Mouse (Mus musculus): ENCODE measurements around the gene Ttc21a. TPM values are rescaled to one million over a fixed set of nuclear protein-coding genes. Genes with fewer than 3 reads are reported as not detected.

Gene Ttc21a
- polyA plus RNA-seq, 1 experiment from 2014 or later: 0.45 TPM

- 80% methylated on average over 11 of the region's 11 CpGs for WGBS
- Histone ChIP-seq H3K27me3 (ENCODE audit: control insufficient read depth, insufficient read depth, low read length) (no peaks in the 10 kb centered on the region), H3K9me3 (ENCODE audit: control insufficient read depth, low read length) (no peaks in the 10 kb centered on the region), H3K4me3 (replicated peaks; ENCODE audit: low read depth, low read length) (no peak overlapping the region), H3K9ac (replicated peaks; ENCODE audit: low read length) (no peak overlapping the region), H3K4me1 (ENCODE audit: control insufficient read depth, insufficient read depth, low read length) (0 out of 2 replicates have a peak, but pooled peaks cover 2% of the 10 kb centered on the region), H3K27ac (replicated peaks; ENCODE audit: low read depth, low read length) (no peak overlapping the region), H3K4me2 (ENCODE audit: low read length) (no peak overlapping the region), H3K36me3 (ENCODE audit: control insufficient read depth, insufficient read depth, low read length) (no peaks in the 10 kb centered on the region)
- DNase-seq (no peak), ATAC-seq (ENCODE audit: low FRiP score, low TSS enrichment) (no peak)
These were observed 75.9 kb downstream of the Ttc21a start for GRCm38 (mm10) chr9:120013251-120013820.

- Histone ChIP-seq H3K9me3 (ENCODE audit: control insufficient read depth, low read length) (no peaks in the 10 kb centered on the region), H3K4me2 (ENCODE audit: low read length) (no peak overlapping the region), H3K27me3 (ENCODE audit: control insufficient read depth, insufficient read depth, low read length) (no peaks in the 10 kb centered on the region), H3K36me3 (ENCODE audit: control insufficient read depth, insufficient read depth, low read length) (no peaks in the 10 kb centered on the region), H3K4me1 (ENCODE audit: control insufficient read depth, insufficient read depth, low read length) (0 out of 2 replicates have a peak, but pooled peaks cover 2% of the 10 kb centered on the region), H3K27ac (replicated peaks; ENCODE audit: low read depth, low read length) (no peak overlapping the region), H3K9ac (replicated peaks; ENCODE audit: low read length) (no peak overlapping the region), H3K4me3 (replicated peaks; ENCODE audit: low read depth, low read length) (no peak overlapping the region)
- DNase-seq: no peak
- WGBS: 74% methylated on average over 6 of the region's 6 CpGs
- ATAC-seq (ENCODE audit: low FRiP score, low TSS enrichment): no peak
These were observed 77.4 kb downstream of the Ttc21a start for GRCm38 (mm10) chr9:120014828-120015227.

- Histone ChIP-seq H3K27ac (replicated peaks; ENCODE audit: low read depth, low read length) (no peak overlapping the region), H3K9me3 (ENCODE audit: control insufficient read depth, low read length) (no peaks in the 10 kb centered on the region), H3K27me3 (ENCODE audit: control insufficient read depth, insufficient read depth, low read length) (no peaks in the 10 kb centered on the region), H3K4me1 (ENCODE audit: control insufficient read depth, insufficient read depth, low read length) (no peaks in the 10 kb centered on the region), H3K9ac (replicated peaks; ENCODE audit: low read length) (no peak overlapping the region), H3K36me3 (ENCODE audit: control insufficient read depth, insufficient read depth, low read length) (no peaks in the 10 kb centered on the region), H3K4me2 (ENCODE audit: low read length) (no peak overlapping the region), H3K4me3 (replicated peaks; ENCODE audit: low read depth, low read length) (no peak overlapping the region)
- no peak for ATAC-seq (ENCODE audit: low FRiP score, low TSS enrichment)
- 71% methylated on average over 10 of the region's 10 CpGs for WGBS
- no peak for DNase-seq
These were observed 79.5 kb downstream of the Ttc21a start for GRCm38 (mm10) chr9:120016956-120017355.

Other genes with a start within 250 kb of the Ttc21a start
- 0.04 TPM in 1 of 2 replicates, not detected in the other for gene Scn10a, start 218.3 kb upstream of the Ttc21a start, polyA plus RNA-seq (2014; fragmentation: Nextera tagmentation; extraction: Ambion mirVana)
- 0.13 and 0.29 TPM in 2 replicates for gene Scn11a, start 112.2 kb upstream of the Ttc21a start, polyA plus RNA-seq (2014; fragmentation: Nextera tagmentation; extraction: Ambion mirVana)
- 65.5 and 75.6 TPM in 2 replicates for gene Wdr48, start 42.7 kb upstream of the Ttc21a start, polyA plus RNA-seq (2014; fragmentation: Nextera tagmentation; extraction: Ambion mirVana)
- 25.2 and 31.7 TPM in 2 replicates for gene Gorasp1, start within 50 bp of the Ttc21a start, polyA plus RNA-seq (2014; fragmentation: Nextera tagmentation; extraction: Ambion mirVana)
- gene Csrnp1, start 47.1 kb downstream of the Ttc21a start, polyA plus RNA-seq (2014; fragmentation: Nextera tagmentation; extraction: Ambion mirVana): 0.67 and 2.2 TPM in 2 replicates
- not detected in 2 replicates for gene Xirp1, start 86.0 kb downstream of the Ttc21a start, polyA plus RNA-seq (2014; fragmentation: Nextera tagmentation; extraction: Ambion mirVana)
- 3.4 and 5.0 TPM in 2 replicates for gene Cx3cr1, start 132.3 kb downstream of the Ttc21a start, polyA plus RNA-seq (2014; fragmentation: Nextera tagmentation; extraction: Ambion mirVana)
- gene Ccr8, start 154.5 kb downstream of the Ttc21a start, polyA plus RNA-seq (2014; fragmentation: Nextera tagmentation; extraction: Ambion mirVana): not detected in 2 replicates
- gene Slc25a38, start 172.8 kb downstream of the Ttc21a start, polyA plus RNA-seq (2014; fragmentation: Nextera tagmentation; extraction: Ambion mirVana): 36.8 and 43.2 TPM in 2 replicates
- gene Rpsa, start 190.1 kb downstream of the Ttc21a start, polyA plus RNA-seq (2014; fragmentation: Nextera tagmentation; extraction: Ambion mirVana): 1,176 and 1,335 TPM in 2 replicates
- not detected in 2 replicates for gene Mobp, start 212.1 kb downstream of the Ttc21a start, polyA plus RNA-seq (2014; fragmentation: Nextera tagmentation; extraction: Ambion mirVana)

All from midbrain, embryonic 14.5 days (tissue).